Mouse (Mus musculus) spleen, adult 2 months (tissue): ENCODE measurements around the gene Mrpl14.

Experiments
- CTCF ChIP-seq: fragments of 200-500 bp; IDR thresholded peaks from 2 replicates; pipeline ENCODE4 v1.5.1; 2011; ENCODE audit warnings: mild to moderate bottlenecking, inconsistent platforms; ENCODE audit not compliant: insufficient read depth, insufficient read length, insufficient replicate concordance; ENCODE audit errors: extremely low read depth
- POLR2A ChIP-seq: fragments of 200-500 bp; IDR thresholded peaks from 2 replicates; pipeline ENCODE4 v1.6.1; 2011; ENCODE audit warnings: low read depth, low read length, inconsistent platforms

DNA sequence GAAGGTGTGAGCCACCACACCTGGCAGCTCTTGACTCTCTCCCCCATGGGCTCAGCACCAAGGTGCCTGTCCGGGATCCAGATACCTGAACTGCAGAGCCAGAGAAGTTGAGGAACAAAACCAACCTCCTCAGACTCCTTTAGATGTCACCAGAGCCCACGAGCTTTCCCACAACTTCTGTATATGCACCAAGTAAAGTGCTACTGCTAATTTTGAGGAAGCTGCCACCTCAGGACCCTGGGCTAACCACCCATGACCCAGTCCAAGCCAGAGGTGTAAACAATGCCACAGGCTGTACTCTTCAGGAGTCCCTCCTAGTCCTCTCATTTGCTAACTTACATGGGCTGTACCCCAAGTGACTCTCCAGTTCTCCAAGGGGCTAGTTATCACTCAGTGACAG is 13.5 kb upstream of the Mrpl14 start:
- TF ChIP-seq CTCF (no peak), POLR2A (no peak)
